Mouse (Mus musculus) bone marrow, adult 2 months (tissue): ENCODE results near the gene Fbxo11. TPM values are rescaled to one million over a fixed set of nuclear protein-coding genes. Genes with fewer than 3 reads are reported as not detected.

Experiments
- H3K27ac ChIP-seq: fragments of 200-500 bp; 2 replicates; pipeline ENCODE4 v1.5.1; 2012; ENCODE audit warnings: low read depth, mild to moderate bottlenecking, control low read depth, inconsistent platforms, low read length; ENCODE audit not compliant: control insufficient read depth, poor library complexity, insufficient read depth
- H3K4me1 ChIP-seq: fragments of 200-500 bp; 2 replicates; pipeline ENCODE4 v1.6.1; 2011; ENCODE audit warnings: low read length; ENCODE audit not compliant: control insufficient read depth, insufficient read depth
- H3K4me3 ChIP-seq: fragments of 200-500 bp; replicated peaks from 2 replicates; pipeline ENCODE3; 2011; ENCODE audit warnings: mild to moderate bottlenecking, low read depth, low read length, control low read depth; ENCODE audit not compliant: control insufficient read depth
- CTCF ChIP-seq: fragments of 200-500 bp; IDR thresholded peaks from 2 replicates; pipeline ENCODE4 v1.5.1; 2011; ENCODE audit warnings: low read length, control low read depth; ENCODE audit not compliant: control insufficient read depth, insufficient read depth
- POLR2A ChIP-seq: fragments of 200-500 bp; IDR thresholded peaks from 2 replicates; pipeline ENCODE4 v1.6.1; 2011; ENCODE audit warnings: low read depth, mild to moderate bottlenecking, control low read depth, low read length, borderline replicate concordance; ENCODE audit not compliant: control insufficient read depth
- WGBS: fragments of 180-500 bp; shearing (Covaris S2); methylation state at CpG from one replicate; pipeline ENCODE4 v1.1.7; 2018; 5-methylcytosine and 5-hydroxymethylcytosine counted together
- polyA plus RNA-seq: library from polyadenylated mRNA; stranded (reverse); fragments of >200 nt; gene quantifications from 2 replicates; pipeline ENCODE4 v1.2.4, GENCODE M21; 2011; ENCODE audit warnings: low replicate concordance; ENCODE audit not compliant: missing spikeins, insufficient read depth, insufficient read length

Fbxo11 gene
- polyA plus RNA-seq, 1 experiment: 16.4 TPM

- no peak overlapping the region for H3K27ac ChIP-seq
- TF ChIP-seq CTCF: no peak
- no peak for TF ChIP-seq POLR2A
- H3K4me3 ChIP-seq: no peak overlapping the region
- 82% methylated on average over 6 of the region's 6 CpGs for WGBS
- no peaks in the 10 kb centered on the region for H3K4me1 ChIP-seq
Measured at GRCm38 (mm10) chr17:88081446-88081845, 16.4 kb upstream of the Fbxo11 start.

DNA sequence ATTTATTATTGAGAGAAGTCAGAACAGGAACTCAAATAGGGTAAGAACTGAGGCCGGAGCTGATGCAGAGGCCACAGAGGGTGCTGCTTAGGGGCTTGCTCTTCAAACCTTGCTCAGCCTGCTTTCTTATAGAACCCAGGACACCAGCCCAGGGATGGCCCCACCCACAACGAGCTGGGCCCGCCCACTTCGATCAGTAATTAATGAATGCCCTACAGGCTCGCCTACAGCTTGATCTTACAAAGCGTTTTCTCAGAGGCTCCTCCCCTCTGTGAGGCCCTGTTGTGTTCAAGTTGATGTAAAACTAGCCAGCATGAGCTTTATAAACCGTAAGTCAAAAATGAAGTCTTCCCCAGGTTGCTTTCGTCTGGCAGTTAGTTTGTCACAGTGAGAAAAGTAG is 14.7 kb upstream of the Fbxo11 start:
- no peaks in the 10 kb centered on the region for H3K4me1 ChIP-seq
- 90% methylated on average over 8 of the region's 8 CpGs for WGBS
- no peak overlapping the region for H3K4me3 ChIP-seq
- no peak for TF ChIP-seq CTCF
- no peak for TF ChIP-seq POLR2A
- no peak overlapping the region for H3K27ac ChIP-seq

- 46% methylated on average over 7 of the region's 7 CpGs for WGBS
- Histone ChIP-seq H3K27ac (no peak overlapping the region), H3K4me1 (no peaks in the 10 kb centered on the region; the same call in 1 of the 2 replicates), H3K4me3 (no peak overlapping the region)
- no peak for TF ChIP-seq POLR2A
- no peak for TF ChIP-seq CTCF
Measured at GRCm38 (mm10) chr17:88072047-88072446, 7.0 kb upstream of the Fbxo11 start.

GRCm38 (mm10) chr17:88068024-88068719 is 3.1 kb upstream of the Fbxo11 start:
- H3K27ac ChIP-seq: no peak overlapping the region
- WGBS: 85% methylated on average over 7 of the region's 7 CpGs
- TF ChIP-seq CTCF (no peak), POLR2A (no peak)

GRCm38 (mm10) chr17:88067202-88067901 is 2.3 kb upstream of the Fbxo11 start:
- no peaks in the 10 kb centered on the region; the same call in 1 of the 2 replicates for H3K4me1 ChIP-seq
- 80% methylated on average over 4 of the region's 4 CpGs for WGBS
- no peak overlapping the region for H3K27ac ChIP-seq
- no peak overlapping the region for H3K4me3 ChIP-seq
- TF ChIP-seq POLR2A (no peak), CTCF (peak; percentile 37; the same call in 1 of the 2 replicates)

More at GRCm38 (mm10) chr17:88068024-88068719, 3.1 kb upstream of the Fbxo11 start:
- H3K4me3 ChIP-seq: no peak overlapping the region
- H3K4me1 ChIP-seq: no peaks in the 10 kb centered on the region; the same call in 1 of the 2 replicates

DNA sequence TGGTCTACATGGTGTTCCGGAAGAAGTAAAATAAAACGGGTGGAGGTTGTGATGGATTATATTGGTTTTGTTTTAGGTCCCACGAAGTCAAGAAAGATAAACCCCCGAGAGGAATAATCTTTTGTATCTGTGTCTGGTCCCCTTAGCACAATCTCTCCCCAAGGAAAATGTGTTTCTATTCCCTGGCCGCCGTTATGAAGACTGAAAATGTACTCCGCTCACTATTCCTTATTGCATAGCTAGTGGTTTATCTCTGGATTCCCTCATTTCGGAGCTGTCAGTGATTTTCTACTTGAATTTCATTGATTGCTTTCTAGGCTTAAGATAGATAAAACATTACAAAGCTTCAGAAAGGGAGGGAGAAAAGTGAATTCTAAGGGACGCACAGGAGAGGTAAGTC is 1.7 kb upstream of the Fbxo11 start:
- H3K4me3 ChIP-seq: no peak overlapping the region
- no peaks in the 10 kb centered on the region; the same call in 1 of the 2 replicates for H3K4me1 ChIP-seq
- WGBS: 14% methylated on average over 9 of the region's 9 CpGs
- no peak overlapping the region for H3K27ac ChIP-seq
- no peak for TF ChIP-seq CTCF
- TF ChIP-seq POLR2A: no peak

- Histone ChIP-seq H3K4me3 (peak overlapping the region; percentile 98), H3K27ac (peak overlapping the region; percentile 99), H3K4me1 (no peaks in the 10 kb centered on the region; the same call in 1 of the 2 replicates)
- TF ChIP-seq CTCF: 0 out of 2 replicates have a peak, but pooled peaks have one; percentile 32
- TF ChIP-seq POLR2A: peak; percentile 78; the same call in 1 of the 2 replicates
- WGBS: 1% methylated on average over 40 of the region's 57 CpGs
Measured at GRCm38 (mm10) chr17:88065801-88066646, 933 bp upstream of the Fbxo11 start.

DNA sequence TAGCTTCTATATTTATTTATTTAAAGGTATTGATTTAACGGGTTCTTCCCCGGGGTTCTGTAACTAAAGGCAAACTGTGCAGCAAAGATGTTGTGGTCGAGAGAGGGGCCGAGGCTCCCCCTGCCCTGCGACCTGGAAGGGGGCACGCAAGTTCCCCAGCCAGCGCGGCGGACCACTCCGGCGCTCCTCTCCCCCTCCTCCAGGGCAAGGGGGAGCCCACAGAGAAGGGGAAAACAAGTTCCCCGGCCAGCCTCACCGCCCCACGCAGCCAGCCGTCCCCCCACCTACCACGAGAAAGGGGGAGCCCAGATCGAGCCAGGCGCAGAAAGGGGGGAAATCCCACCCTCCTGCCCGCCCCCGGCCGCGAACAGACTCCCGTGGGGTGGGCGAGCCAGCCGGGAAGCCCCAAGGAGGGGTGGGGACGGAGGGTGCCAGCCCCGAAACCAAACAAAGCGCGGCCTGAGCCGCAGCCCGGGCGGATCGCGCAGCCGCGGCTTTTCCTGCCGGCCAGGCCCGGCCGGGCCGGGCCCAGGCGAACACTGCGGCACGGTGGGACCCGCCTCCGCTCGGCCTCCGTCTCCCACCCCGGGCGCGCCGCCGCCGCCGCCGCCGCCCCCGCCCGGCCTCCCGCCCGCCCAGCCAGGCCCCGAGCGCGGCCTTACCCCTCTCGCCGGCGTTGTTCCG is 602 bp downstream of the Fbxo11 start:
- no peak for TF ChIP-seq CTCF
- TF ChIP-seq POLR2A: no peak
- 6% methylated on average over 64 of the region's 67 CpGs for WGBS
- Histone ChIP-seq H3K27ac (peak overlapping the region; percentile 81), H3K4me3 (peak overlapping the region; percentile 83), H3K4me1 (no peaks in the 10 kb centered on the region; the same call in 1 of the 2 replicates)
